Mouse (Mus musculus): ENCODE results near the gene Taf9. TPM values are rescaled to one million over a fixed set of nuclear protein-coding genes. Genes with fewer than 3 reads are reported as not detected.

Taf9 gene
- polyA plus RNA-seq, 1 experiment from 2014 or later, result 24.6 TPM

GRCm38 (mm10) chr13:100687513-100687912, 36.1 kb downstream of the Taf9 start:
- Histone ChIP-seq H3K4me3 (ENCODE audit: low read depth, low read length) (no peak overlapping the region), H3K36me3 (ENCODE audit: control insufficient read depth, insufficient read depth, low read length) (no peaks in the 10 kb centered on the region), H3K27me3 (ENCODE audit: control insufficient read depth, insufficient read depth, low read length) (no peaks in the 10 kb centered on the region), H3K27ac (ENCODE audit: low read depth, low read length) (no peak overlapping the region), H3K4me2 (no peak overlapping the region), H3K9me3 (ENCODE audit: control insufficient read depth, low read length) (no peaks in the 10 kb centered on the region), H3K9ac (ENCODE audit: low read length) (no peak overlapping the region), H3K4me1 (ENCODE audit: control insufficient read depth, insufficient read depth, low read length) (no peaks in the 10 kb centered on the region)
- 63% methylated on average over 7 of the region's 7 CpGs for WGBS
- DNase-seq (ENCODE audit: low spot score, missing footprints), result no peak
- no peak for ATAC-seq (ENCODE audit: low FRiP score)

GRCm38 (mm10) chr13:100697541-100697940, 46.2 kb downstream of the Taf9 start:
- Histone ChIP-seq H3K27me3 (ENCODE audit: control insufficient read depth, insufficient read depth, low read length) (no peaks in the 10 kb centered on the region), H3K36me3 (ENCODE audit: control insufficient read depth, insufficient read depth, low read length) (peaks cover 4% of the 10 kb centered on the region; the same call in 1 of the 2 replicates), H3K4me3 (ENCODE audit: low read depth, low read length) (no peak overlapping the region), H3K27ac (ENCODE audit: low read depth, low read length) (no peak overlapping the region), H3K4me2 (no peak overlapping the region), H3K9ac (ENCODE audit: low read length) (no peak overlapping the region), H3K9me3 (ENCODE audit: control insufficient read depth, low read length) (no peaks in the 10 kb centered on the region), H3K4me1 (ENCODE audit: control insufficient read depth, insufficient read depth, low read length) (no peaks in the 10 kb centered on the region)
- WGBS, result 92% methylated on average over 3 of the region's 3 CpGs
- no peak for ATAC-seq (ENCODE audit: low FRiP score)
- no peak for DNase-seq (ENCODE audit: low spot score, missing footprints)

- DNase-seq (ENCODE audit: low spot score, missing footprints) (no peak), ATAC-seq (ENCODE audit: low FRiP score) (no peak)
- 95% methylated on average over 10 of the region's 10 CpGs for WGBS
- Histone ChIP-seq H3K27me3 (ENCODE audit: control insufficient read depth, insufficient read depth, low read length) (no peaks in the 10 kb centered on the region), H3K4me3 (ENCODE audit: low read depth, low read length) (no peak overlapping the region), H3K4me2 (no peak overlapping the region), H3K36me3 (ENCODE audit: control insufficient read depth, insufficient read depth, low read length) (peaks cover 8% of the 10 kb centered on the region; the same call in 1 of the 2 replicates), H3K9ac (ENCODE audit: low read length) (no peak overlapping the region), H3K4me1 (ENCODE audit: control insufficient read depth, insufficient read depth, low read length) (no peaks in the 10 kb centered on the region), H3K9me3 (ENCODE audit: control insufficient read depth, low read length) (no peaks in the 10 kb centered on the region), H3K27ac (ENCODE audit: low read depth, low read length) (no peak overlapping the region)
Observed at GRCm38 (mm10) chr13:100698866-100699265, 47.5 kb downstream of the Taf9 start.

- Histone ChIP-seq H3K4me3 (ENCODE audit: low read depth, low read length) (no peak overlapping the region), H3K4me2 (no peak overlapping the region), H3K27ac (ENCODE audit: low read depth, low read length) (no peak overlapping the region), H3K36me3 (ENCODE audit: control insufficient read depth, insufficient read depth, low read length) (peaks cover 15% of the 10 kb centered on the region), H3K27me3 (ENCODE audit: control insufficient read depth, insufficient read depth, low read length) (no peaks in the 10 kb centered on the region), H3K9ac (ENCODE audit: low read length) (no peak overlapping the region), H3K4me1 (ENCODE audit: control insufficient read depth, insufficient read depth, low read length) (no peaks in the 10 kb centered on the region), H3K9me3 (ENCODE audit: control insufficient read depth, low read length) (no peaks in the 10 kb centered on the region)
- 93% methylated on average over 2 of the region's 2 CpGs for WGBS
- ATAC-seq (ENCODE audit: low FRiP score) (no peak), DNase-seq (ENCODE audit: low spot score, missing footprints) (peak; percentile 75)
Observed at GRCm38 (mm10) chr13:100703468-100703867, 52.1 kb downstream of the Taf9 start.

Other genes starting within 250 kb of the Taf9 start
- not detected in 2 replicates for gene Naip1, start 198.7 kb upstream of the Taf9 start, polyA plus RNA-seq (2014; fragmentation: Nextera tagmentation; extraction: Ambion mirVana)
- gene Gtf2h2, start 159.0 kb upstream of the Taf9 start, polyA plus RNA-seq (2014; fragmentation: Nextera tagmentation; extraction: Ambion mirVana), result 85.4 and 86.2 TPM in 2 replicates
- 1.5 and 2.1 TPM in 2 replicates for gene Ocln, start 98.9 kb upstream of the Taf9 start, polyA plus RNA-seq (2014; fragmentation: Nextera tagmentation; extraction: Ambion mirVana)
- 1.4 and 1.7 TPM in 2 replicates for gene Marveld2, start 34.6 kb upstream of the Taf9 start, polyA plus RNA-seq (2014; fragmentation: Nextera tagmentation; extraction: Ambion mirVana)
- 355 and 359 TPM in 2 replicates for gene Ak6, start 600 bp upstream of the Taf9 start, polyA plus RNA-seq (2014; fragmentation: Nextera tagmentation; extraction: Ambion mirVana)
- 26.5 and 31.2 TPM in 2 replicates for gene Rad17, start 528 bp upstream of the Taf9 start, polyA plus RNA-seq (2014; fragmentation: Nextera tagmentation; extraction: Ambion mirVana)
- gene Ccdc125, start 18.1 kb downstream of the Taf9 start, polyA plus RNA-seq (2014; fragmentation: Nextera tagmentation; extraction: Ambion mirVana), result 1.4 and 2.6 TPM in 2 replicates
- 66.3 and 68.4 TPM in 2 replicates for gene Cdk7, start 79.4 kb downstream of the Taf9 start, polyA plus RNA-seq (2014; fragmentation: Nextera tagmentation; extraction: Ambion mirVana)
- 143 and 153 TPM in 2 replicates for gene Mrps36, start 93.1 kb downstream of the Taf9 start, polyA plus RNA-seq (2014; fragmentation: Nextera tagmentation; extraction: Ambion mirVana)
- 56.2 and 60.8 TPM in 2 replicates for gene Cenph, start 124.3 kb downstream of the Taf9 start, polyA plus RNA-seq (2014; fragmentation: Nextera tagmentation; extraction: Ambion mirVana)
- 415 and 420 TPM in 2 replicates for gene Ccnb1, start 135.0 kb downstream of the Taf9 start, polyA plus RNA-seq (2014; fragmentation: Nextera tagmentation; extraction: Ambion mirVana)
- 45.7 and 46.2 TPM in 2 replicates for gene Slc30a5, start 181.8 kb downstream of the Taf9 start, polyA plus RNA-seq (2014; fragmentation: Nextera tagmentation; extraction: Ambion mirVana)

Measured in midbrain, embryonic 11.5 days (tissue).